Mouse (Mus musculus) brain, embryonic 14.5 days (tissue): ENCODE results near the gene Hmces.

ENCODE experiments used
- CTCF ChIP-seq: fragments of 200-500 bp; IDR thresholded peaks from 2 replicates; pipeline ENCODE4 v1.5.1; 2012; ENCODE audit warnings: inconsistent platforms, mild to moderate bottlenecking, moderate library complexity, borderline replicate concordance; ENCODE audit not compliant: insufficient read depth, insufficient read length; ENCODE audit errors: extremely low read depth
- POLR2A ChIP-seq: fragments of 200-500 bp; IDR thresholded peaks from 2 replicates; pipeline ENCODE4 v1.6.1; 2012; ENCODE audit warnings: mild to moderate bottlenecking, inconsistent platforms, borderline replicate concordance; ENCODE audit not compliant: poor library complexity, insufficient read depth, insufficient read length, severe bottlenecking; ENCODE audit errors: extremely low read depth

DNA sequence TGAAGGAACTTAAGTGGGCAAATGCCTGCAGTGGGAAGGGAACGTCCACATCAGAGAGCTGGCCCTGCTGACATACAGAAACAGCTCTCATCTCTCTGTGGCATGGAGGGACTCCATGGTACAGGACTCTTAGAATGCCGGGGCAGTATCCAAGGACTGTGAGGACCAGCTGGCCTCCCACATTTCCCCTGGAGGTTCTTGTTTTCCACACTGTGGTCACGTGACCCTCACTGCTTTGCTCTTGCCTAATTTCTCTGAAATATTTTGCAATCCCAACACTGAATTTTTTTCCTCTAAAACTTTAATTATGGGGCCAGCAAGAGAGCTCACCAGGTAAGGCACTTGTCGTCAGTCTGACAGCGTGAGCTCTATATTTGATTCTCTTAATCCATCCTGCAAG, 21.3 kb downstream of the Hmces start:
- TF ChIP-seq POLR2A (no peak), CTCF (no peak)
